Mouse (Mus musculus) cerebellum, adult 9-10 months (tissue): ENCODE results near the gene Camk2b.
"Not testable (repeated sequence)": the region's sequence is repeated elsewhere in the genome, so short reads cannot be mapped to it uniquely, and the experiment has no call there.

Experiments used
- DNase-seq: peaks from one replicate; pipeline ENCODE4 v3.0.0; 2022

Camk2b gene

GRCm38 (mm10) chr11:5980108-5980507 is 86.1 kb downstream of the Camk2b start:
- peak; percentile 44 for DNase-seq

GRCm38 (mm10) chr11:5979088-5979487 is 87.1 kb downstream of the Camk2b start:
- DNase-seq = peak; percentile 69

GRCm38 (mm10) chr11:5976106-5976505 is 90.1 kb downstream of the Camk2b start:
- peak; percentile 59 for DNase-seq

GRCm38 (mm10) chr11:5975068-5975467 is 91.1 kb downstream of the Camk2b start:
- peak; percentile 24 for DNase-seq

- DNase-seq = no peak
These were observed 92.1 kb downstream of the Camk2b start for GRCm38 (mm10) chr11:5974053-5974452.

- DNase-seq = peak; percentile 26
These were observed 93.0 kb downstream of the Camk2b start for GRCm38 (mm10) chr11:5973151-5973550.

- DNase-seq = no peak
These were observed 95.0 kb downstream of the Camk2b start for GRCm38 (mm10) chr11:5971202-5971601.

GRCm38 (mm10) chr11:5968223-5968622 is 97.9 kb downstream of the Camk2b start:
- no peak for DNase-seq

- DNase-seq = peak; percentile 32
These were observed 99.4 kb downstream of the Camk2b start for GRCm38 (mm10) chr11:5966751-5967150.

- peak; percentile 9 for DNase-seq
These were observed 100.3 kb downstream of the Camk2b start for GRCm38 (mm10) chr11:5965865-5966264.

GRCm38 (mm10) chr11:5960051-5960450 is 106.1 kb downstream of the Camk2b start:
- no peak for DNase-seq

GRCm38 (mm10) chr11:5955546-5956276 is 110.5 kb downstream of the Camk2b start, which contains the start of gene Ykt6:
Ykt6 (plus strand) TSS chr11:5955693.
- peak; percentile 93 for DNase-seq

GRCm38 (mm10) chr11:5954965-5955504 is 111.1 kb downstream of the Camk2b start:
- DNase-seq = no peak

- DNase-seq = peak; percentile 12
These were observed 111.7 kb downstream of the Camk2b start for GRCm38 (mm10) chr11:5954435-5954834.

GRCm38 (mm10) chr11:5953130-5953765 is 112.9 kb downstream of the Camk2b start:
- DNase-seq = peak; percentile 63

- peak; percentile 19 for DNase-seq
These were observed 113.7 kb downstream of the Camk2b start for GRCm38 (mm10) chr11:5952501-5952900.

GRCm38 (mm10) chr11:5949586-5950352 is 116.4 kb downstream of the Camk2b start, which contains the start of gene Gck:
Gck (minus strand) TSS chr11:5950081.
- no peak for DNase-seq

- DNase-seq = no peak
These were observed 117.5 kb downstream of the Camk2b start for GRCm38 (mm10) chr11:5948546-5949250.

- no peak for DNase-seq
These were observed 118.4 kb downstream of the Camk2b start for GRCm38 (mm10) chr11:5947796-5948195.

GRCm38 (mm10) chr11:5945096-5945495 is 121.1 kb downstream of the Camk2b start:
- DNase-seq = no peak

- no peak for DNase-seq
These were observed 123.2 kb downstream of the Camk2b start for GRCm38 (mm10) chr11:5942966-5943365.

- not testable (repeated sequence) for DNase-seq
These were observed 131.6 kb downstream of the Camk2b start for GRCm38 (mm10) chr11:5934531-5934930.
